Mouse (Mus musculus) layer of hippocampus, adult 9-11 months (tissue): Measurements from ENCODE around the gene Abhd17c.

ENCODE experiments used
- DNase-seq: peaks from one replicate; pipeline ENCODE4 v3.0.0; 2022

The Abhd17c gene

DNA sequence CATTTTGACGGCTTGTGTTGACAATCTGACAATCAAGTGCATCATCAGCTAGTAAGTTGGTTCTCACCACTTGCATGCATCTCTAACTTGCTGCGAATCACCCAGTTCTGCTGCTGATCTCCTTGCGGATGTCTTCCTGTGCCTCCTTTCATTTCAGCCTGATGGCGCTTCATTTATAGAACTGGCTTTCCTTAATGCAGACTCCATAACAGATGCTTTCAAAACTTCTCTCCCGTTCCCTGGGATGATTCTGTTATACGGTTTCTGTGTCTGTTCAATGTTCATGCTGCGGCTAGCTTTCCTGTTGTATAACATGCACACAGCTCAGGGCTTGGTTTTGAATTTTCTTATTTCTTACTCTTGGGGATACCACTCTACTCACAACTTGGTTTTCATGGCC lies 91.9 kb downstream of the Abhd17c start:
- peak; percentile 17 for DNase-seq
